Mouse (Mus musculus) liver, embryonic 12.5 days (tissue): ENCODE data around the gene Zfp524. TPM values are rescaled to one million over a fixed set of nuclear protein-coding genes. Genes with fewer than 3 reads are reported as not detected.

ENCODE experiments used
- ATAC-seq: fragments of 200-750 bp; cut with Nextera tagmentation; 2 replicates; pipeline ENCODE4 v1.8.0; 2017; ENCODE audit warnings: moderate number of reproducible peaks, mild to moderate bottlenecking, moderate library complexity
- H3K27ac ChIP-seq: fragments of 300-500 bp; sonication (generic); 2 replicates; pipeline ENCODE4 v1.5.1; 2016; ENCODE audit warnings: mild to moderate bottlenecking
- H3K27me3 ChIP-seq: fragments of 300-500 bp; sonication (generic); replicated peaks from 2 replicates; pipeline ENCODE4 v1.6.1; 2016; ENCODE audit warnings: mild to moderate bottlenecking, moderate library complexity
- H3K36me3 ChIP-seq: fragments of 300-500 bp; sonication (generic); 2 replicates; pipeline ENCODE4 v1.6.1; 2016; ENCODE audit warnings: mild to moderate bottlenecking, moderate library complexity
- H3K4me1 ChIP-seq: fragments of 300-500 bp; sonication (generic); 2 replicates; pipeline ENCODE4 v1.6.1; 2016
- H3K4me2 ChIP-seq: fragments of 300-500 bp; sonication (generic); 2 replicates; pipeline ENCODE4 v1.6.1; 2016; ENCODE audit warnings: mild to moderate bottlenecking, moderate library complexity
- H3K4me3 ChIP-seq: fragments of 300-500 bp; sonication (generic); 2 replicates; pipeline ENCODE4 v1.5.1; 2016; ENCODE audit warnings: mild to moderate bottlenecking, moderate library complexity
- H3K9ac ChIP-seq: fragments of 300-500 bp; sonication (generic); 2 replicates; pipeline ENCODE4 v1.6.1; 2016; ENCODE audit warnings: mild to moderate bottlenecking, moderate library complexity
- H3K9me3 ChIP-seq: fragments of 300-500 bp; sonication (generic); replicated peaks from 2 replicates; pipeline ENCODE4 v1.6.1; 2016; ENCODE audit warnings: mild to moderate bottlenecking, moderate library complexity
- WGBS: fragments of 180-500 bp; shearing (Covaris S2); methylation state at CpG from one replicate; pipeline ENCODE4 v1.1.7; 2016; ENCODE audit not compliant: insufficient replicate concordance; 5-methylcytosine and 5-hydroxymethylcytosine counted together
- polyA plus RNA-seq: library from polyadenylated mRNA; unstranded; fragments of >200 nt; fragmentation: Nextera tagmentation; extraction: Ambion mirVana; gene quantifications from 2 replicates; pipeline ENCODE4 v1.2.1, GENCODE M21; 2016

The Zfp524 gene
- polyA plus RNA-seq, 1 experiment from 2014 or later, result 11.7 TPM

GRCm38 (mm10) chr7:5036136-5036535, 21.9 kb downstream of the Zfp524 start:
- no peak for ATAC-seq
- no peak overlapping the region for H3K9ac ChIP-seq
- H3K36me3 ChIP-seq, result peaks cover 52% of the 10 kb centered on the region
- H3K4me3 ChIP-seq, result no peak overlapping the region
- H3K4me2 ChIP-seq, result no peak overlapping the region
- H3K9me3 ChIP-seq, result peaks cover 12% of the 10 kb centered on the region
- no peaks in the 10 kb centered on the region for H3K27me3 ChIP-seq
- 87% methylated on average over 9 of the region's 9 CpGs for WGBS
- peaks cover 28% of the 10 kb centered on the region for H3K4me1 ChIP-seq
- no peak overlapping the region for H3K27ac ChIP-seq

DNA sequence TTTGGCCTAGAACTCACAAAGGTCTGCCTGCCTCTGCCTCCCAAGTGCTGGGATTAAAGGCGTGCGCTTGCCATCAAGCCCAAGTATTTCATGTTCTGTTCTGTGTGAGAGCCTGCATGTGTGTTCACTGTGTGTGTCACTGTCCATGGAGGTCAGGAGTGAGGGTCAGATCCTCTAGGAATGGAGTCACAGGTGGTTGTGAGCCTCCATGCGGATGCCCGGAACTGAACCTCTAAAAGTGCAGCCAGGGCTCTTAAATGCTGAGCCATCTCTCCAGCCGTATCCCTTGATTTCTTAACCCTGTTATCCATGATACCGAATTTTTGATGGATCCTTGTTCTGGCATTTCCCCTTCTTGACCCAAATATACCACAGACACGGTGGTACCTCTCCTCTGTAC, 22.8 kb downstream of the Zfp524 start:
- no peak overlapping the region for H3K27ac ChIP-seq
- H3K4me1 ChIP-seq, result peaks cover 28% of the 10 kb centered on the region
- no peak overlapping the region for H3K4me3 ChIP-seq
- H3K9ac ChIP-seq, result no peak overlapping the region
- H3K9me3 ChIP-seq, result peaks cover 3% of the 10 kb centered on the region
- H3K27me3 ChIP-seq, result no peaks in the 10 kb centered on the region
- H3K4me2 ChIP-seq, result peak overlapping the region; percentile 72; the same call in 1 of the 2 replicates
- ATAC-seq, result no peak
- WGBS, result 86% methylated on average over 7 of the region's 7 CpGs
- peaks cover 43% of the 10 kb centered on the region for H3K36me3 ChIP-seq

DNA sequence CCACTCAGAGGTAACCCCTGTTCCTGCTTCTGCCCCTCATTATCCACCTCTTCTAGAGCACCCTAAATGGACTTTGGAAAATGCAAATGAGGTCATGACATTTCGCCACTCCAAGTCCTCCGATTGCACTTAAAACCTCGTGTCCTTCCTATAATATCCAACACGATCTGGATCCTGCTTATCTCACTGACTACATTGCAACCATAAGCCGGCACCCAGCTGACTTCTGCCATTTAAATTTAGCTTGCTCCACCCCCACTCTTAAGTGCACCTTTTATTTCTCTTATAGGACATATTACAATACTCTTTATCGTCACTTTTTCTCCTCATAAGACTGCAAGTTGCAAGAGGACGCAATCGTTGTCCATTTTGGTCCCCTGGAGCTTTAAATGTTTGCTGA, 23.3 kb downstream of the Zfp524 start:
- Histone ChIP-seq H3K4me2 (peak overlapping the region; percentile 72), H3K27ac (peak overlapping the region; percentile 88), H3K9me3 (no peaks in the 10 kb centered on the region; the same call in 1 of the 2 replicates), H3K27me3 (no peaks in the 10 kb centered on the region), H3K36me3 (peaks cover 38% of the 10 kb centered on the region), H3K4me1 (peaks cover 28% of the 10 kb centered on the region), H3K9ac (peak overlapping the region; percentile 77), H3K4me3 (peak overlapping the region; percentile 76)
- no peak for ATAC-seq
- WGBS, result 69% methylated on average over 8 of the region's 8 CpGs

DNA sequence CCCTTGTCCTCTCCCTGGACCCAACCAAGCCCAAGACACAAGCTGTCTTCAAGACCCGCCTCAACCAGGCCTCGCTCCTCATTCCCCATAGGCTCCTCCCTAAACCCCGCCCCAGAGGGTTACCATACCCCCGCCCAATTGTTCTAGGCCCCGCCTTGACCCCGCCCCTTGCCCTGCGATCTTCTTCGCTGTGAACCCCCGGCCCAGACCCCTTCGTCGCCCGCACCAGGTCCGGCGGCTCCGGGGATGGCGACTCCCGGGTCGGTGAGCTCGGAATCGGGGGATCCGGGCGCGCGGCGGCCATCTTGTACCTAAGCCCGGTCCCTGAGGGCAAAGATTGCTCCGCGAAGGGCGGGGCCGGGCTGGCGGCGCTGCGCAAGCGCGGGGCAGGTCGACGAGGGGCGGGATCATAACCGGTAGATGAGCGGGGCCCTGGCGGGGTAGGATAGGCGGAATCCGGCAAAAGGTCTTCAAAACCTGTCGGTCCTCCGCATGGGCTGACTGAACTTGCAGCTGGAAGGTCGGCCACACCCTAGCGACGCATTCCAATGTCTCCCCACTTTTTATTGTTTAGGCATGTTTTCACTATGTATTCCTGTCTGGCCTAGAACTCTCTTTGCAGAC, 24.0 kb downstream of the Zfp524 start, which contains the start of gene Zfp784:
Zfp784 (minus strand) TSS at position 338 of the 624 bp plus-strand sequence.
- H3K4me3 ChIP-seq, result peak within 1 kb of the TSS; percentile 76
- no peaks in the 10 kb centered on the region for H3K9me3 ChIP-seq
- peaks cover 28% of the 10 kb centered on the region for H3K4me1 ChIP-seq
- H3K27me3 ChIP-seq, result no peaks in the 10 kb centered on the region
- peak within 1 kb of the TSS; percentile 77 for H3K9ac ChIP-seq
- ATAC-seq, result peak; percentile 97
- peak within 1 kb of the TSS; percentile 72 for H3K4me2 ChIP-seq
- H3K27ac ChIP-seq, result peak within 1 kb of the TSS; percentile 88
- peaks cover 31% of the 10 kb centered on the region for H3K36me3 ChIP-seq
- under 1% methylated on average over 48 of the region's 48 CpGs for WGBS

GRCm38 (mm10) chr7:5038940-5039339, 24.7 kb downstream of the Zfp524 start:
- peak overlapping the region; percentile 77 for H3K9ac ChIP-seq
- H3K4me2 ChIP-seq, result peak overlapping the region; percentile 72
- peaks cover 24% of the 10 kb centered on the region for H3K36me3 ChIP-seq
- peak overlapping the region; percentile 76 for H3K4me3 ChIP-seq
- 30% methylated on average over 5 of the region's 5 CpGs for WGBS
- no peaks in the 10 kb centered on the region for H3K27me3 ChIP-seq
- peak overlapping the region; percentile 88 for H3K27ac ChIP-seq
- peaks cover 28% of the 10 kb centered on the region for H3K4me1 ChIP-seq
- no peak for ATAC-seq
- H3K9me3 ChIP-seq, result no peaks in the 10 kb centered on the region

DNA sequence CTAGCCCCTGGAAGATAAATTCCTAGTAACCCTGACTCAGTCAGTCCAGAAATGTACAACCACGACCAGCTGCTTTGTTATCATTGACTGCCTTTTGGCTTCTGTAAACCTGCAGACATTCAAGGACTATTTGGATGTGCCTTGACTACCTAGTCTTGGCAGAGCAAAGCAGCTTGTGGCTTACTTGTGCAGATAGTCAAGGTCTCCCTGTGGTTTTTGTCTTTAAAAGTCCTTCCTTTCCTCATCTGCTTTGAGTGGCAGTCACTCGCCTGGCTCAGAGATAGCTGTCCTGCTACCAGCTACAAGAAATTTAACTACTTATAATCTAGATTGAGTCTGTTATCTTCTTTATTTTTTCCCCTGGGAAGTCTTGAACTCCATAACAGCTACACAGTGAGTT, 30.8 kb downstream of the Zfp524 start:
- ATAC-seq, result no peak
- H3K36me3 ChIP-seq, result peaks cover 3% of the 10 kb centered on the region; the same call in 1 of the 2 replicates
- H3K4me1 ChIP-seq, result peaks cover 1% of the 10 kb centered on the region
- H3K27me3 ChIP-seq, result peaks cover 21% of the 10 kb centered on the region
- no peak overlapping the region for H3K27ac ChIP-seq
- H3K9me3 ChIP-seq, result no peaks in the 10 kb centered on the region
- H3K9ac ChIP-seq, result no peak overlapping the region
- no peak overlapping the region for H3K4me2 ChIP-seq
- 18% methylated on average over 2 of the region's 2 CpGs for WGBS
- H3K4me3 ChIP-seq, result no peak overlapping the region

GRCm38 (mm10) chr7:5046112-5046511, 31.9 kb downstream of the Zfp524 start:
- H3K9ac ChIP-seq, result no peak overlapping the region
- H3K9me3 ChIP-seq, result no peaks in the 10 kb centered on the region
- H3K27me3 ChIP-seq, result peaks cover 32% of the 10 kb centered on the region
- no peak overlapping the region for H3K4me2 ChIP-seq
- no peak overlapping the region for H3K4me3 ChIP-seq
- H3K4me1 ChIP-seq, result peaks cover 7% of the 10 kb centered on the region; the same call in 1 of the 2 replicates
- WGBS, result 69% methylated on average over 2 of the region's 2 CpGs
- no peak for ATAC-seq
- no peaks in the 10 kb centered on the region for H3K36me3 ChIP-seq
- no peak overlapping the region for H3K27ac ChIP-seq

GRCm38 (mm10) chr7:5047313-5047712, 33.1 kb downstream of the Zfp524 start:
- no peaks in the 10 kb centered on the region for H3K36me3 ChIP-seq
- H3K9ac ChIP-seq, result no peak overlapping the region
- H3K9me3 ChIP-seq, result no peaks in the 10 kb centered on the region
- H3K4me1 ChIP-seq, result peaks cover 16% of the 10 kb centered on the region; the same call in 1 of the 2 replicates
- H3K4me3 ChIP-seq, result no peak overlapping the region
- WGBS, result 9% methylated on average over 2 of the region's 2 CpGs
- ATAC-seq, result no peak
- no peak overlapping the region for H3K27ac ChIP-seq
- peaks cover 44% of the 10 kb centered on the region for H3K27me3 ChIP-seq
- no peak overlapping the region for H3K4me2 ChIP-seq

GRCm38 (mm10) chr7:5051193-5052192, 37.3 kb downstream of the Zfp524 start, which contains the start of gene Zfp580:
Gene Zfp580 (plus strand): TSS chr7:5051538.
- WGBS, result 1% methylated on average over 65 of the region's 65 CpGs
- peak; percentile 66 for ATAC-seq
- H3K27me3 ChIP-seq, result peaks cover 81% of the 10 kb centered on the region
- H3K4me2 ChIP-seq, result peak within 1 kb of the TSS; percentile 81
- peaks cover 24% of the 10 kb centered on the region for H3K4me1 ChIP-seq
- H3K27ac ChIP-seq, result no peak within 1 kb of the TSS
- H3K9me3 ChIP-seq, result no peaks in the 10 kb centered on the region
- peak within 1 kb of the TSS; percentile 66 for H3K4me3 ChIP-seq
- peak within 1 kb of the TSS; percentile 71 for H3K9ac ChIP-seq
- no peaks in the 10 kb centered on the region for H3K36me3 ChIP-seq

DNA sequence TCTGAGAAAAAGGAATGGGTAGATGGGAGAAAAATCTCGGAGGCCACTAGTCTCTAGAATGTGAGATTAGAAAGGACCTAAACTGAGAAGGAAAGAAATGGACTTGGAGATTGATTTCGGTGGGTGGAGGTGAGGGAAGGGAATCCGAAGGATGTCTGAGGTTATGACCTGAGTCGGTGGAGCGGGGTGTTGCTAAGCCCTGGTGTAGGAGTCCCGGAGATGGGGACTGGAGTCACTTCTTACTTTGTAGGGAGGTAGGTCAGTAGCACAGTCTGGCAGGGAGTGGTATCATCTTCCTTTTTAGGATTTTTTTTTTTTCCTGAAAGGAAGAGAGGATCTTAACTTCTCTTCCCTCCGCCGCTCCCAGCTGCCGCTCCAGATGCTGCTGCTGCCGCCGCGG, 38.2 kb downstream of the Zfp524 start:
- H3K27me3 ChIP-seq, result peaks cover 91% of the 10 kb centered on the region
- peak overlapping the region; percentile 81 for H3K4me2 ChIP-seq
- no peak for ATAC-seq
- peak overlapping the region; percentile 66 for H3K4me3 ChIP-seq
- H3K27ac ChIP-seq, result no peak overlapping the region
- 9% methylated on average over 12 of the region's 12 CpGs for WGBS
- no peak overlapping the region for H3K9ac ChIP-seq
- peaks cover 24% of the 10 kb centered on the region for H3K4me1 ChIP-seq
- H3K36me3 ChIP-seq, result no peaks in the 10 kb centered on the region
- H3K9me3 ChIP-seq, result no peaks in the 10 kb centered on the region

GRCm38 (mm10) chr7:5052931-5053343, 38.7 kb downstream of the Zfp524 start:
- Histone ChIP-seq H3K36me3 (no peaks in the 10 kb centered on the region), H3K9ac (peak overlapping the region; percentile 39; the same call in 1 of the 2 replicates), H3K4me1 (peaks cover 24% of the 10 kb centered on the region), H3K4me2 (peak overlapping the region; percentile 81), H3K4me3 (peak overlapping the region; percentile 66), H3K27ac (no peak overlapping the region), H3K27me3 (peaks cover 96% of the 10 kb centered on the region), H3K9me3 (no peaks in the 10 kb centered on the region)
- no peak for ATAC-seq
- WGBS, result 3% methylated on average over 45 of the region's 45 CpGs
